In the genomic region with DNA sequence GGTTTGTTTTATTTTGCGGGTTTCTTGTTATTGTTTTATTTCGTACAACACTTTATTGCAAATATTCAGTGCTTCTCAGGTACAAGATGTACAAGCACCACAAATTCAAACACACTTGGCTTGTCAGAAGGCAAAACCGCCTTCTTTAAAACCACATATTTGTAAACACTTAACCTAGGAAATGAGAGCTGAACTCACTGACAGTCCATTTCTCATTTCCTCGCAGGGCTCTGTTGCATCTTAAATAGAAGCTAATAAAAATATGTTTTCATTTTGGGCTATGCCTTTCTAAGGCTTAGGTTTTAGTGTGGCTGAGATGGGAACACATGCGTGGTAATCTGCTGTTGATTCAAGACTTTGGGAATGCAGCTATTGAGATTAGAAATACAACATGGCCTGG, we compare ENCODE assay signal across 25 mouse cellular contexts.
"Had no signal": no experiment of that assay in that cellular context is flagged by ENCODE, and none has a peak within 500 bp of the region (broad histone marks: within the 10 kb centered on the region; RNA-seq: fewer than 3 reads in every experiment).

No protein-coding gene starts in this region.

- H3K4me2 ChIP-seq: heart, embryonic 11.5 days; heart, embryonic 13.5 days; heart, embryonic 15.5 days; hindbrain, embryonic 13.5 days; hindbrain, embryonic 15.5 days; kidney, embryonic 15.5 days; limb, embryonic 13.5 days; limb, embryonic 15.5 days had no signal

- H3K27me3 ChIP-seq: heart, embryonic 13.5 days; heart, embryonic 15.5 days; hindbrain, embryonic 15.5 days; kidney, embryonic 15.5 days; limb, embryonic 13.5 days; limb, embryonic 15.5 days had no signal

- H3K4me1 ChIP-seq: heart, embryonic 13.5 days; heart, embryonic 15.5 days; hindbrain, embryonic 13.5 days; hindbrain, embryonic 15.5 days; kidney, embryonic 15.5 days; limb, embryonic 13.5 days; limb, embryonic 15.5 days had no signal

- DNase-seq: forebrain, postnatal 0 days; gastrocnemius, postnatal 14 days; gastrocnemius, postnatal 36 days; heart, adult 11 months; heart, adult 2 months; heart, postnatal 14 days; heart, postnatal 36 days; kidney, adult 11 months; kidney, adult 2 months; kidney, adult 9 months; kidney, postnatal 10 days; kidney, postnatal 36 days; layer of hippocampus, adult 9-11 months; layer of hippocampus, postnatal 36 days; left cerebral cortex, postnatal 4 days had no signal

- H3K4me3 ChIP-seq: heart, adult 2 months; heart, embryonic 13.5 days; heart, embryonic 15.5 days; hindbrain, embryonic 13.5 days; hindbrain, embryonic 15.5 days; kidney, embryonic 15.5 days; limb, embryonic 13.5 days; limb, embryonic 15.5 days had no signal

- H3K9ac ChIP-seq: forebrain, postnatal 0 days; heart, embryonic 13.5 days; heart, embryonic 15.5 days; hindbrain, embryonic 13.5 days; hindbrain, embryonic 15.5 days; kidney, embryonic 15.5 days; limb, embryonic 13.5 days; limb, embryonic 15.5 days had no signal

- H3K27ac ChIP-seq: heart, adult 2 months; heart, embryonic 13.5 days; heart, embryonic 15.5 days; hindbrain, embryonic 13.5 days; hindbrain, embryonic 15.5 days; hindbrain, postnatal 0 days; kidney, embryonic 15.5 days; limb, embryonic 13.5 days; limb, embryonic 15.5 days had no signal

- ATAC-seq: forebrain, postnatal 0 days; hindbrain, postnatal 0 days; intestine, embryonic 16.5 days had no signal

- H3K9me3 ChIP-seq: heart, embryonic 13.5 days; heart, embryonic 15.5 days; hindbrain, embryonic 13.5 days; hindbrain, embryonic 15.5 days; kidney, embryonic 15.5 days; limb, embryonic 13.5 days; limb, embryonic 15.5 days had no signal

- H3K36me3 ChIP-seq: heart, embryonic 13.5 days; heart, embryonic 15.5 days; hindbrain, embryonic 13.5 days; hindbrain, embryonic 15.5 days; kidney, embryonic 15.5 days; limb, embryonic 13.5 days; limb, embryonic 15.5 days had no signal
